Mouse (Mus musculus): ENCODE measurements at regions not wholly inside any gene's neighbourhood (a gene's known extent, or its start where the extent isn't known, plus 50 kb on each side); places are given as distances from the start of the nearest gene placed in this dataset.
"Not testable (repeated sequence)": the region's sequence is repeated elsewhere in the genome, so short reads cannot be mapped to it uniquely, and the experiment has no call there.

DNA sequence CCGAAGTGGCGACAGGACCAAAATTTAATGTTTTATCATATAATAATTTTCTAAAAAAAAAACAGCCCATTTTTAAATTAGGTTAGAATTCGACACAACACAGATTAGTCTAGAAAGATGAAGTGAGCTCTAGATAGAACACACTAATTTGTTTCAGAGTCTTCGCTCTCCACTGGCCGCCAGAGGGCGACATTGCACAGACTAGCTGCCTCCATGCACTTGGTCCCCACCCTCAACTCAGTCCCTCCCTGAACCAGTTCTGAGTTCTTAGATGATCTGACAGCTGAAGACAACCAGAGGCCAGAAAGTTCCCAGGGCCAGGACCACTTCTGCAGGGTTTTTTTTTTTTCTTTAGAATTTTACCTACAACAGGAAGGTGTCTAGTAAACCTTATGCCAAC, 296.3 kb upstream of the Olfr1507 start:
- H3K27ac ChIP-seq (ENCODE audit: low read length); H3K9me3 ChIP-seq (ENCODE audit: control insufficient read depth, low read length); H3K4me3 ChIP-seq (ENCODE audit: low read length); H3K36me3 ChIP-seq (ENCODE audit: control insufficient read depth, insufficient read depth, low read length); ATAC-seq; H3K27me3 ChIP-seq (replicated peaks; ENCODE audit: control insufficient read depth, insufficient read depth, low read length); H3K4me2 ChIP-seq (ENCODE audit: low read depth, low read length); H3K9ac ChIP-seq (ENCODE audit: low read depth, low read length); H3K4me1 ChIP-seq (ENCODE audit: control insufficient read depth, insufficient read depth, low read length): not testable (repeated sequence)
- 37% methylated on average over 6 of the region's 6 CpGs for WGBS

- not testable (repeated sequence) for H3K27me3 ChIP-seq (replicated peaks; ENCODE audit: control insufficient read depth, insufficient read depth, low read length); H3K4me2 ChIP-seq (ENCODE audit: low read depth, low read length); H3K36me3 ChIP-seq (ENCODE audit: control insufficient read depth, insufficient read depth, low read length); H3K9ac ChIP-seq (ENCODE audit: low read depth, low read length); H3K9me3 ChIP-seq (ENCODE audit: control insufficient read depth, low read length); H3K4me3 ChIP-seq (ENCODE audit: low read length); H3K27ac ChIP-seq (ENCODE audit: low read length); H3K4me1 ChIP-seq (ENCODE audit: control insufficient read depth, insufficient read depth, low read length); ATAC-seq
- 80% methylated on average over 4 of the region's 4 CpGs for WGBS
Observed at GRCm38 (mm10) chr14:52782832-52783231, 287.3 kb upstream of the Olfr1507 start.

DNA sequence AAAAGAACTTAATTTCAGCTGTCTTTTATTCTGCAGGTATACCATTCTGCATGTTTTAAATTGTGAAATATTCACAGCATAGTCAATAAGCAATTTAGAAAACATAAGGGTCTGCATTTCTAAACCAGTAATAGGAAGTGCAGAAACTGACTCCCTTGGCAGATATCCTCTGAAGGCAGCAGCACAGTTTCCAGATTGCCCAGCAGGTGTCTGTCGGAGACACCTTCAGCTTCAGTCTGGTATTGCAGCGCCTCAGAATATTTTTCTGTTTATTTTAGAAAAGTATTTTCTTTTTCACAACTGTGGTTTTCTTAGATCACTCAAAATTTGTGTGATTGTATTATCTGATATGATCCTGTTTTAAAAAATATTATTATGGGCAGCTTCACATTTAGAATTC, 280.3 kb upstream of the Olfr1507 start:
- not testable (repeated sequence) for H3K4me3 ChIP-seq (ENCODE audit: low read length)

GRCm38 (mm10) chr14:52769450-52769849, 273.9 kb upstream of the Olfr1507 start:
- not testable (repeated sequence) for H3K9me3 ChIP-seq (ENCODE audit: control insufficient read depth, low read length); H3K9ac ChIP-seq (ENCODE audit: low read depth, low read length); H3K4me2 ChIP-seq (ENCODE audit: low read depth, low read length); H3K27ac ChIP-seq (ENCODE audit: low read length); H3K36me3 ChIP-seq (ENCODE audit: control insufficient read depth, insufficient read depth, low read length); ATAC-seq; H3K27me3 ChIP-seq (replicated peaks; ENCODE audit: control insufficient read depth, insufficient read depth, low read length); H3K4me1 ChIP-seq (ENCODE audit: control insufficient read depth, insufficient read depth, low read length); H3K4me3 ChIP-seq (ENCODE audit: low read length)
- WGBS = no CpG with 5 or more reads among the region's 1 CpGs

More for the DNA sequence above, 280.3 kb upstream of the Olfr1507 start:
- H3K4me2 ChIP-seq (ENCODE audit: low read depth, low read length); H3K9ac ChIP-seq (ENCODE audit: low read depth, low read length); H3K27me3 ChIP-seq (replicated peaks; ENCODE audit: control insufficient read depth, insufficient read depth, low read length); H3K27ac ChIP-seq (ENCODE audit: low read length); H3K9me3 ChIP-seq (ENCODE audit: control insufficient read depth, low read length); ATAC-seq; H3K36me3 ChIP-seq (ENCODE audit: control insufficient read depth, insufficient read depth, low read length); H3K4me1 ChIP-seq (ENCODE audit: control insufficient read depth, insufficient read depth, low read length): not testable (repeated sequence)
- 87% methylated on average over 2 of the region's 2 CpGs for WGBS

DNA sequence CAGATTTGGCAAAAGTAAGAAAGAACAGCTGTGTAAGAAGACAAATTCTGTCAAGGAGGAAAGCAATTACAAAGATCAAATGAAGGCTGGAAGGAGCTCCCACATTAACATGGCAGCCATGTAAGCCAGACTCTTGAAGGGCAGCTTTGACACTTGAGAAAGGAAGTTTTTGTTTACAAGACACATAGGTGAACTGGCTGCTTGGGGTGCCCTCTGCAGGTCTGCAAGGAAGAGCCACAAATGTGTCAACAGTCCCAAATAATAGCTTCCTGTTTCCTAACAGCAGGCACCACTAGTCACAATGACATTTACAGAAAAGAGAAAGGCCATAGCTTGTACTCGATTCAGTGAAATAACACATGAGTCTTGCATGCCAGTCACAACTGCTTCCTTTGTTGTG, 256.6 kb upstream of the Olfr1507 start:
- H3K36me3 ChIP-seq (ENCODE audit: control insufficient read depth, insufficient read depth, low read length); H3K4me3 ChIP-seq (ENCODE audit: low read length); H3K4me2 ChIP-seq (ENCODE audit: low read depth, low read length); H3K27me3 ChIP-seq (replicated peaks; ENCODE audit: control insufficient read depth, insufficient read depth, low read length); ATAC-seq; H3K4me1 ChIP-seq (ENCODE audit: control insufficient read depth, insufficient read depth, low read length); H3K9me3 ChIP-seq (ENCODE audit: control insufficient read depth, low read length); H3K27ac ChIP-seq (ENCODE audit: low read length); H3K9ac ChIP-seq (ENCODE audit: low read depth, low read length): not testable (repeated sequence)
- WGBS = 63% methylated on average over 1 of the region's 1 CpGs

- H3K27ac ChIP-seq (ENCODE audit: low read length); H3K4me2 ChIP-seq (ENCODE audit: low read depth, low read length); H3K36me3 ChIP-seq (ENCODE audit: control insufficient read depth, insufficient read depth, low read length); ATAC-seq; H3K4me1 ChIP-seq (ENCODE audit: control insufficient read depth, insufficient read depth, low read length); H3K27me3 ChIP-seq (replicated peaks; ENCODE audit: control insufficient read depth, insufficient read depth, low read length); H3K9ac ChIP-seq (ENCODE audit: low read depth, low read length); H3K9me3 ChIP-seq (ENCODE audit: control insufficient read depth, low read length); H3K4me3 ChIP-seq (ENCODE audit: low read length): not testable (repeated sequence)
- 55% methylated on average over 2 of the region's 3 CpGs for WGBS
Observed at GRCm38 (mm10) chr14:52726680-52727079, 231.1 kb upstream of the Olfr1507 start.

DNA sequence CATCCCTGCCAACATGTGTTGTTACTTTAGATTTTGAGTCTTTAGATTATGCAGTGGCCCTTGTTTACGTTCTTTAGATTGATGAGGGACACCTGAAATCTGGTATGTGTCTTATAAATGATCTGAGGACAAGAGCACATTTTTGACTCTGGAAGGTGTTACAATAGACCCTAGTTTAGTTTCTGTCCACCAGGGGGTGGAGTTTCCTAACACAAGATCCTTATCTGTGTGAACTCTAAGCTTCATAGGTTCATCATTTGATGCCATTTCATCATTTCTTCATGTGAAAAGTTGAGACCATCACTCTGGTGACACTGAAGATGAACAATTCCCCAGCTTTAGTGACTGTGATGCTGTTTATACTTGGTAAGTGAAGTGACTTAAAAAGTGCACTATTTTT, 229.4 kb upstream of the Olfr1507 start:
- not testable (repeated sequence) for H3K36me3 ChIP-seq (ENCODE audit: control insufficient read depth, insufficient read depth, low read length); ATAC-seq

GRCm38 (mm10) chr14:52720640-52721039, 225.1 kb upstream of the Olfr1507 start:
- Histone ChIP-seq H3K4me2 (ENCODE audit: low read depth, low read length) (no peak overlapping the region), H3K9me3 (ENCODE audit: control insufficient read depth, low read length) (no peaks in the 10 kb centered on the region), H3K4me3 (ENCODE audit: low read length) (no peak overlapping the region), H3K9ac (ENCODE audit: low read depth, low read length) (no peak overlapping the region), H3K27ac (ENCODE audit: low read length) (no peak overlapping the region), H3K36me3 (ENCODE audit: control insufficient read depth, insufficient read depth, low read length) (no peaks in the 10 kb centered on the region), H3K4me1 (ENCODE audit: control insufficient read depth, insufficient read depth, low read length) (no peaks in the 10 kb centered on the region), H3K27me3 (replicated peaks; ENCODE audit: control insufficient read depth, insufficient read depth, low read length) (no peaks in the 10 kb centered on the region)
- 89% methylated on average over 9 of the region's 9 CpGs for WGBS
- no peak for ATAC-seq

More for the DNA sequence above, 229.4 kb upstream of the Olfr1507 start:
- H3K27me3 ChIP-seq (replicated peaks; ENCODE audit: control insufficient read depth, insufficient read depth, low read length); H3K9me3 ChIP-seq (ENCODE audit: control insufficient read depth, low read length); H3K4me1 ChIP-seq (ENCODE audit: control insufficient read depth, insufficient read depth, low read length); H3K27ac ChIP-seq (ENCODE audit: low read length); H3K9ac ChIP-seq (ENCODE audit: low read depth, low read length); H3K4me3 ChIP-seq (ENCODE audit: low read length); H3K4me2 ChIP-seq (ENCODE audit: low read depth, low read length): not testable (repeated sequence)
- WGBS = 100% methylated on average over 1 of the region's 1 CpGs

DNA sequence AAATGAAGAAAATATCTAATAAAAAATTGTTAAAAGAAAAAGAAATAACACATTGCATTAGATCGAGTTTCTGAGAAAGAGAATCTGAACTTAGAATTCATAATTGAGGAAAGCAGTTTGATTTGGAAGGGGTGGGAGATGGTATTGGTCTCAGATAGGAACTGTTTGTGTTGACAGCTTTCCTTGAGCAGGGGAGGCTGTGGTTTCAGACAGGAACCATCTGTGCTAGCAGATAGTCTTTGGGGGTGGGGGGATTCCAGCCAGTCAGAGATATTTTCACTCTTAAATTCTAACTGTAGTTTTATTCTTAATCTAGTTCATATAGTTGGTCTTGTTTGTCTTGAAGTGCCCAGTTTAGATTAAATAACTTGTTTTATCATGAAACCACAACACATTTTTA, 205.3 kb upstream of the Olfr1507 start:
- 81% methylated on average over 1 of the region's 1 CpGs for WGBS
- not testable (repeated sequence) for H3K36me3 ChIP-seq (ENCODE audit: control insufficient read depth, insufficient read depth, low read length); H3K9me3 ChIP-seq (ENCODE audit: control insufficient read depth, low read length); H3K4me3 ChIP-seq (ENCODE audit: low read length); H3K4me2 ChIP-seq (ENCODE audit: low read depth, low read length); H3K4me1 ChIP-seq (ENCODE audit: control insufficient read depth, insufficient read depth, low read length); H3K27ac ChIP-seq (ENCODE audit: low read length); ATAC-seq; H3K27me3 ChIP-seq (replicated peaks; ENCODE audit: control insufficient read depth, insufficient read depth, low read length); H3K9ac ChIP-seq (ENCODE audit: low read depth, low read length)

DNA sequence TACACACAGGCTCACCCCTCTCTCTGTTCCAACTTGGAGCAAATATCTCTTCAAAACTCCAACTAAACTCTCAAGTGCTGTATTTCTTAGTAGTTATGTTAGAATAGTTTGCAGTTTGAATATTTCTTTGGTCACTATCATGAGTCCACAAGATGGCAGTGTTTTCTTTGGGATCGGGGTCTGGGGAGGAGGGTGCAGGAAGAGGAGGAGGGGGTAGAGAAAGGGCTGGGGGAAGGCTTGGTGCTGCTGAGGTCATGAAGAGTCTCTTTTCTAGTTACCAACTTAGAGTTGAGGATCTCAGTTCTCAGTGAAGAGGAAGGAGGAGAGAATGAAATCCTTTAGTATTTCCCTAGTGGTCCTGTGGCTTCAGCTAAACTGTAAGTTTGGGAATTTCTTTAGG, 188.1 kb upstream of the Olfr1507 start:
- H3K9ac ChIP-seq (ENCODE audit: low read depth, low read length); H3K27me3 ChIP-seq (replicated peaks; ENCODE audit: control insufficient read depth, insufficient read depth, low read length); H3K9me3 ChIP-seq (ENCODE audit: control insufficient read depth, low read length); H3K36me3 ChIP-seq (ENCODE audit: control insufficient read depth, insufficient read depth, low read length); H3K4me1 ChIP-seq (ENCODE audit: control insufficient read depth, insufficient read depth, low read length); ATAC-seq; H3K27ac ChIP-seq (ENCODE audit: low read length); H3K4me3 ChIP-seq (ENCODE audit: low read length); H3K4me2 ChIP-seq (ENCODE audit: low read depth, low read length): not testable (repeated sequence)
- WGBS = no CpG with 5 or more reads among the region's 1 CpGs
